Mouse (Mus musculus) G1E (cell line): ENCODE measurements around the gene Nfic.

Experiments
- CTCF ChIP-seq: IDR thresholded peaks from 2 replicates; pipeline ENCODE4 v1.5.1; 2012; ENCODE audit warnings: low read depth, low read length, inconsistent platforms, mixed read lengths
- GATA1 ChIP-seq: IDR thresholded peaks from 2 replicates; pipeline ENCODE4 v1.6.1; 2012; ENCODE audit warnings: borderline replicate concordance, low read length, inconsistent platforms, mixed read lengths
- GATA2 ChIP-seq: IDR thresholded peaks from 2 replicates; pipeline ENCODE4 v1.6.1; 2012; ENCODE audit warnings: low read depth, low read length, inconsistent platforms, borderline replicate concordance
- POLR2AphosphoS5 ChIP-seq: IDR thresholded peaks from 2 replicates; pipeline ENCODE4 v1.6.1; 2012; ENCODE audit warnings: low read depth, low read length, inconsistent platforms; ENCODE audit not compliant: insufficient replicate concordance
- TAL1 ChIP-seq: conservative IDR thresholded peaks from 2 replicates; pipeline ENCODE4 v1.6.1; 2012; ENCODE audit warnings: low read depth, low read length, inconsistent platforms, mixed read lengths

DNA sequence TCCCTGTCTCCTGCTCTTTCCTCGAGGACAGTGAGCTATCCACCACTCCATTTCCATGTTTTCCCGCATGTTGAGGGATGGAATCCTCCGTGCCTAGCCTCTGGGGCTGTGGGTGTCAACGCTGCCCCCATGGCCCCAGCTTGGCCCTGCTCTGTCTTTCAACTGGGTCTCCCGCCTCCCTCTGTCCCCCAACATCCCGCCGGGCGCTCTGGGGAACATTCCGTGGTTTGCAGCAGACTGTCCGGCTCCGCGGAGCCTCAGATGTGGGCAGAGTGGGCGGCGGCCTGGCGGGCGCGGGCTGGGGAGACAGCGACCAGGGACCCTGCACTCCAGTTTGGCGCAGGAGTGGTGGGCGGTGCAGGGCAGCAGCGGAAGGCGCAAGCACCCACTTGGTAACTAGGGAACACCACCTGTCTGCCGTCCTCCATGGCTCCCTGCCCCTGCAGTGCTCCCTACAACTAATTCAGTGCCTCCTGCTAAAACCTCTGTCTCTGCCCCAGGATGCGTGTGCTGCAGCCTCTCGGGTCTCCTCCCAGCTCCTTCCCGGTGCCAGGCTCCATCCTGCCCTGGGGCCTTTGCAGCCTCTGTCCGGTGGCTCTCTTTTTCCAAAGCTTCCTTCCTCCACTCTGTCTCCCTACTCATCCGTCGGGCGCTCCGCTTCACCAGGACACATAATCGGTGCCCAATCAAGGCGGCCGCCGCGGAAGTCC, 3.0 kb downstream of the Nfic start:
- TF ChIP-seq CTCF (no peak), GATA2 (no peak), GATA1 (no peak), POLR2AphosphoS5 (no peak), TAL1 (no peak)
